Mouse (Mus musculus) cerebellum, adult 8-10 months (tissue): ENCODE measurements at regions not wholly inside any gene's neighbourhood (a gene's known extent, or its start where the extent isn't known, plus 50 kb on each side); places are given as distances from the start of the nearest gene placed in this dataset.
"Not testable (repeated sequence)": the region's sequence is repeated elsewhere in the genome, so short reads cannot be mapped to it uniquely, and the experiment has no call there.

Experiments used
- DNase-seq: peaks from one replicate; pipeline ENCODE4 v3.0.0; 2022

GRCm38 (mm10) chr16:21102033-21102432 is 51.8 kb downstream of the Teddm3 start:
- not testable (repeated sequence) for DNase-seq

GRCm38 (mm10) chr16:21100126-21100525 is 53.7 kb downstream of the Teddm3 start:
- DNase-seq = not testable (repeated sequence)

- DNase-seq = no peak
Measured at GRCm38 (mm10) chr16:21074779-21075148, 79.0 kb downstream of the Teddm3 start.

GRCm38 (mm10) chr16:21074082-21074778 is 79.6 kb downstream of the Teddm3 start:
- peak; percentile 1 for DNase-seq

GRCm38 (mm10) chr16:21060211-21060610 is 93.6 kb downstream of the Teddm3 start:
- no peak for DNase-seq

GRCm38 (mm10) chr16:21054772-21055171 is 99.0 kb downstream of the Teddm3 start:
- DNase-seq = no peak

GRCm38 (mm10) chr16:21022087-21022486 is 131.7 kb downstream of the Teddm3 start:
- DNase-seq = not testable (repeated sequence)

GRCm38 (mm10) chr16:21004871-21005270 is 148.9 kb downstream of the Teddm3 start:
- no peak for DNase-seq

GRCm38 (mm10) chr16:21001126-21001525 is 152.7 kb downstream of the Teddm3 start:
- DNase-seq = no peak

GRCm38 (mm10) chr16:20990524-20990923 is 163.3 kb downstream of the Teddm3 start:
- no peak for DNase-seq

- no peak for DNase-seq
Measured at GRCm38 (mm10) chr16:20975406-20975805, 178.4 kb downstream of the Teddm3 start.

- no peak for DNase-seq
Measured at GRCm38 (mm10) chr16:20972442-20972841, 181.4 kb downstream of the Teddm3 start.

GRCm38 (mm10) chr16:20958905-20959304 is 194.9 kb downstream of the Teddm3 start:
- DNase-seq = peak; percentile 5

- no peak for DNase-seq
Measured at GRCm38 (mm10) chr16:20936722-20937121, 202.4 kb upstream of the Thpo start.

- DNase-seq = not testable (repeated sequence)
Measured at GRCm38 (mm10) chr16:20934846-20935245, 200.5 kb upstream of the Thpo start.

- DNase-seq = not testable (repeated sequence)
Measured at GRCm38 (mm10) chr16:20930003-20930402, 195.7 kb upstream of the Thpo start.

- DNase-seq = not testable (repeated sequence)
Measured at GRCm38 (mm10) chr16:20925776-20926175, 191.5 kb upstream of the Thpo start.

GRCm38 (mm10) chr16:20910864-20911263 is 176.6 kb upstream of the Thpo start:
- DNase-seq = not testable (repeated sequence)

GRCm38 (mm10) chr16:20908467-20909351 is 174.4 kb upstream of the Thpo start:
- not testable (repeated sequence) for DNase-seq

GRCm38 (mm10) chr16:20895734-20896133 is 161.4 kb upstream of the Thpo start:
- peak; percentile 16 for DNase-seq

GRCm38 (mm10) chr16:20871726-20872125 is 137.4 kb upstream of the Thpo start:
- no peak for DNase-seq

- no peak for DNase-seq
Measured at GRCm38 (mm10) chr16:20866771-20867170, 132.5 kb upstream of the Thpo start.

GRCm38 (mm10) chr16:20861256-20861655 is 126.9 kb upstream of the Thpo start:
- DNase-seq = no peak

GRCm38 (mm10) chr16:20860606-20861005 is 126.3 kb upstream of the Thpo start:
- not testable (repeated sequence) for DNase-seq
